Mouse (Mus musculus) lung, postnatal 36 days (tissue): ENCODE data around the gene Klhl12.
A peak's percentile ranks its signal among the peaks of the same experiment; 100 is the strongest.

Experiments
- DNase-seq: peaks from one replicate; pipeline ENCODE4 v3.0.0; 2022; ENCODE audit warnings: mixed read lengths

Gene Klhl12

DNA sequence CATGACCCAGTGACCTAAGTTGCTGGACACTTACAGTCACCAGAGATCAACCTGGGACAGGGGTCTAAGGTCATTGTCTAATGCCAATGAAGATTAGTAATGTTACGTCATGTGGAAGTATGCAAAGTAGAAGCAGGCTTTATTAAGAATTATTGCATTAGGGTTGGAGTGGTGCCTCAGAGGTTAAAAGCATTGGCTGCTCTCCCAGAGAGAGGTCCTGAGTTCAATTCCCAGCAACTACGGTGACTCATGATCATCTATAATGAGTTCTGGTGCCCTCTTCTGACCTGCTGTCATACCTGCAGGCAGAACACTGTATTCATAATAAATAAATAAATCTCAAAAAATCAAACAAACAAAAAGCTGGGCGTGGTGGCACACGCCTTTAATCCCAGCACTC is 5.1 kb upstream of the Klhl12 start:
- no peak for DNase-seq

DNA sequence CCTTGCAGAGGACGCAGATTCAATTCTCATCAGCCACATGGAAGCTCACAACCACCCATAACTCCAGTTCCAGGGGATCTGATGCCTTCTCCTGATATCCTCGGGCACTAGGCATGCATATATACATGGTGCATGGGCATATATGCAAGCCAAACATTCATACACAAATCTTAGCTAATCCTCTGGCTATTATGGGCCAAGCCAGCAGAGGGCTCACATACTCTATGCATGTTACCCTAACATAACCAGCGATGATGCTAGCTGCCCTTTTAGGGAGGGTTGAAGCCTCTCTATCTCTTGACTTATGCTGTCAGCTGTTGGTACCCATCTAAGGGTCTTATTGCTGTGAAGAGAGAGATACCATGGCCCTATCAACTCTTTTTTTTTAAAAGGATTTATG is 4.3 kb upstream of the Klhl12 start:
- DNase-seq = peak; percentile 73

DNA sequence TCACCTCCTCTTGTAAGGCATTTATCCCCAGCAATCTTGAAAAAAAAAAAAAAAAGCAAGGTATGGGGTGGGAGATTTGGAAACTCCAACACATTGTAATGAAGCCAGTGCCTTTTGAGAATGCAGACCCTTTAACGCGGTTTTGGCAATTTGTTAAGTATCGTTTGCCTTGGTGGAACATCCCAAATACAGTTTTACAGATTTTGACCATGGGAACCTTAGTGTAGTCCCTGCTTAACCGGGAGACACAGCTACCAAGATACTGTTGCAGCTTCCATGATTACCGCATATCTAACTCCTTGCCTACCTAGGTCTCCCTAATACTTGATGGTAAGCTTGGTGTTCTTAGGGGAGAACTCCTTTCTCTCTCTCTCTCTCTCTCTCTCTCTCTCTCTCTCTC is 729 bp downstream of the Klhl12 start:
- DNase-seq = no peak

DNA sequence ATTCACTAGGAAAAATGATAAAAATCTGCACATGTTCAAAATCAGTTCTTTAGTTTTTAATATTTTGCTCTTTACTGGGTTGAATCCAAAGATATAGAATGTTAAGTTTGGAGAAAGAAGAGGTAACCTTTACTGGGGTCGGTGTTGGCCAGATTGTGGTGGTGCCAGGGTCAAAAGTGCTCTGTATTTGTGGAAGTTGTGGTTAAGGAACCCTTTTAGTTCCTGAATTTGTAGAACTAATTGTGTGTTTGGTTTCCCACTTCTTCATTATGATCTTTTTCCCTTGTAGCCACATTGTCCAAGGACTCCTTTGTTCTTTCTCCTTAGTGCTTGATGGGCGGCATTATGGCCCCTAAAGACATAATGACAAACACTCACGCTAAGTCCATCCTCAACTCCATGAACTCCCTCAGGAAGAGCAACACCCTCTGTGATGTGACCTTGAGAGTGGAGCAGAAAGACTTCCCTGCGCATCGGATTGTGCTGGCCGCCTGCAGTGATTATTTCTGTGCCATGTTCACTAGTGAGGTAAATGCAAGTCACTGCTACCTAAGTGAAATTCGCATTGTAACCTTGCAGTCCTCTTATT is 2.9 kb downstream of the Klhl12 start:
- peak; percentile 9 for DNase-seq

DNA sequence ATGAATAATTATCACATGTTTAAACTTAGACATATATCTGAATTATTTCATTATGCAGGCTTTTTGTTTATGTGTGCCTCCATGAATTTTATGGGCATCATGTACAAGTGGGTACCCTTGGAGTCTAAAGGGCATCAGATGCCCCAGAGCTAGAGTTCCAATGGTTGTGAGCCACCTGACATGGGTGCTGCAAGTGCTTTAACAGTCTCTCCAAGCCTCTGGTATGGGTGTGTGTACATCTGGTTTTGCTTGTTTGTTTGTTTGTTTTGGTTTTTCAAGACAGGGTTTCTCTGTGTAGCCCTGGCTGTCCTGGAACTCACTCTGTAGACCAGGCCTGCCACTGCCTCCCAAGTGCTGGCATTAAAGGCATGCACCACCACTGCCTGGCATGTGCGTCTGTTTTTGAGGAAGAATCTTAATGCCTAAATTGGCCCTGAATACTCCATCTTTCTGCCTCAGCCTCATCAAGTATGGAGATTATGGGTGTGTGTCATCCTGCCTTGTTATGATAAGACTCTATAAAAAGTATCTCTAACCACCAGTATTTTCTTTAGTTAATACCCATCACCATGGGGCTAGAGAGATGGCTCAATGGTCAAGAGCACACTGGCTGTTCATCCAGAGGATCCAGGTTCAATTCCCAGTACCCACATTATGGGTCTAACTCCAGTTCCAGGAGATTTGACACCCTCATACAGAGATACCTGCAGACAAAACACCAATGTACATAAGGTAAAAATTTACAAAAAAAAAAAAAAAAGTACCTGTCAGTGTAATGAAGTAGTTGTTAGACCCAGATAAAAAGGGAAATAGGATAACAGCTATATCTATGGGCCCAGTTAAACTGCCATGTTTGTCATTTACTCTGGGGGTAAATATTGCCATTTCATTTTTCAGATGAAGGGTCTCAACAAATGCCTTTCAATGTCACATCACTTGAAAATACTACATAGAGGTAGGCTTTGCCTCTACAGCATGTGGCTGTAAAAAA is 5.3 kb downstream of the Klhl12 start:
- DNase-seq = no peak

DNA sequence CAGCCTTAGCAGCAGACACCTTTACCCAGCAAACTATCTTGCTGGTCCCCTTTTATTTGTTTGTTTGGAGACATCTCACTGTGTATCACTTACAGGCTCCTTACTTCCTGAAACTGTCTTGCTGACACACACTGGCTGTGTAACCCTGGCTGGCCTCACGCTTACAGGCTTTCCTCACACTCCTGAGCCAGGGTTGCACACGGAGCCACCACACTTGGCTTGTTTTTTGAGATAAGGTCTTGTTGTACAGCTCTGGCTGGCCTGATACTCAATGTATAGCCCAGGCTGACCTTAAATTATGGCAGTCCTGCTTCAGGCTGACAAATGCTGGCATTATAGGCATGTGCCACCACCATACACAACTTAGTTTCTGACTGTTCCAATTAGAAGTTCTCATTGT is 29.3 kb downstream of the Klhl12 start:
- DNase-seq = no peak

DNA sequence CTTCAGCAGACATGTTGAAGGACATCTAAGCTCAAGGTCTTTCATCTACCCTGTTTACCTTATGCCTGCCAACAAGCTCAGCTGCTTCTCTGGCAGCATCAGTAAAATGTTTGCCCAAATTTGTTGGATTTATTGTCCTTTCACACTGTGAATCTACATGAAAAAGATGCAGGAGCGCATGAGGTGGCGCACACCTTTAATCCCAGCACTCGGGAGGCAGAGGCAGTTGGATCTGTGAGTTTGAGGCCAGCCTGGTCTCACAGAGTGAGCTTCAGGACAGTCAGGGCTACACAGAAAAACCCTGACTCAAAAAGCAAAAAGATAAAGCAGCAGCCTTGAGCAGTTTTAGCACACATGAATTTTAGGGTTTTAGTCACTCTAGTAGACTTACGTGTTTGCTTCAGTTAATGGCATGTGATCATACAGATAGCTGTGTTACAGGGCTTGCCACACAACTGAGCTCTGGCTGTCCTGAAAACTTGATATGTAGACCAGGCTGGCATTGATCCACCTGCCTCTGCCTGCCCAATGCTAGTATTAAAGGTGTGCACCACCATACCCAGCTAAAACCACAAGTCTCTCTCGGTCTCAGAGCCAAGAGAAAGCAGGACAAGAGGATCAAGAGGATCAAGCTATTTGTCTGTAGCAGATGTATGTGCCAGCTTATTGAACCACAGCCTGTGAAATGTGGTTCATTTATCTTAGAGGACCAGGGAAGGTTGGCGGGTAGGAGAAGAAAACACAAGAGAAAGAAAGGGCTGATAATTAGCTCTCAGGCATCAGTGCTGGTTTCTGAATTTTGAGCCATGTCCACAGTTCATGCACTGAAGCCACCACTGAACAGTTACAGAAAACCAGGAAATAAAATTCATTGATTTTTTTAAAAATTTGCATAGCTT is 35.8 kb downstream of the Klhl12 start:
- no peak for DNase-seq

DNA sequence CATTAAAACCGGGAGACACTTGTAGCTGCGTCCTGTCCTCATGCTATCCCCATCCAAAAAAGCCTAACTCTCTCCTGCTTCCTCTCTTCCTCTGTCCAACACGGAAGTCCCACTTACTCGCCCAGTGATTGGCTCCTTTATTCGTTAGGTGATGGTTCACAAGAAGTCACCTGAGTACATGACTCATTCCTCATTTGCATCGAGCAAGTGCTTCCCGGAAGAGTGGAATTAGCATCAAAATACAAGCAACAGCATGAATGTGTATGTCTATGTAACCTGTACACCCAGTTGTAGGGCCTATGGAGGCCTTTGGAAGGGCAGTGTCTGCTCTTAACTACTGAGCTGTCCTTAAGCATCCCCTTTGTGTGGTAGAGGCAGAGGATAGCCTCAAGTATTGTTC is 36.9 kb downstream of the Klhl12 start:
- no peak for DNase-seq

DNA sequence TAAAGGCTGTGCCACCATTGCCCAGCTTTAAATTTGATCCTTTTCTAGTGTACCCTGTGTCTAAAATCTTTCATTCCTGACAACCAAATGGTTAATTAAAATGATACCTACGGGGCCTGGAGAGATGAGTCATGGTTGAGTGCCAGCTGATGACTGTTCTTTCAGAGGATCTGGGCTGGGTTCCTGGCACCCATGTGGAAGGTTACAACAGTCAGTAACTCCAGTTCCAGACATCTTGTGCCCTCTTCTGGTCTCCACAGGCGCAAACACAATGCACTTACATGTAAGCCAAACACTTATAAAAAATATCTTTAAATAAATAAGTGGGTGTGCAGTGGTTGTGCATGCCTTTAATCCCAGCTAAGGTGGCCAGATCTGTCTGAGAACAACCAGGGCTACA is 38.2 kb downstream of the Klhl12 start:
- peak; percentile 16 for DNase-seq

DNA sequence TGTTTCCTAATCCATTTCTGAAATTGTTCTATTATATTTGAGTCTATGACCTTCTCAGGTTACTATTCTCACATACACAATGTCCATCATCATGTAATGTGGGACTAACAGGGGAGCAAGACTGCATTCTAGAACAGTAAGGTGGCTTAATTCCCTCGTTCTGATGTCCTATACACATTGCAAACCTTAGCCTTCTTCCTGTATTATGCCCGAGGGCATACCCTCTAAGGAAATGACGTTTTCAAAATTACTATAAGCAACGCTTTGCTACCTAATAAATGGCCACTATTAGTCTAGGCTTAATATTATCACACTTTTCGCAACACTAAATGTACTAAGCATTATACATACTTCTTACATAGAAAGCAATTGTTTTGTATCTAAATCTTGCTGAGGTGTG is 38.6 kb downstream of the Klhl12 start:
- DNase-seq = no peak

DNA sequence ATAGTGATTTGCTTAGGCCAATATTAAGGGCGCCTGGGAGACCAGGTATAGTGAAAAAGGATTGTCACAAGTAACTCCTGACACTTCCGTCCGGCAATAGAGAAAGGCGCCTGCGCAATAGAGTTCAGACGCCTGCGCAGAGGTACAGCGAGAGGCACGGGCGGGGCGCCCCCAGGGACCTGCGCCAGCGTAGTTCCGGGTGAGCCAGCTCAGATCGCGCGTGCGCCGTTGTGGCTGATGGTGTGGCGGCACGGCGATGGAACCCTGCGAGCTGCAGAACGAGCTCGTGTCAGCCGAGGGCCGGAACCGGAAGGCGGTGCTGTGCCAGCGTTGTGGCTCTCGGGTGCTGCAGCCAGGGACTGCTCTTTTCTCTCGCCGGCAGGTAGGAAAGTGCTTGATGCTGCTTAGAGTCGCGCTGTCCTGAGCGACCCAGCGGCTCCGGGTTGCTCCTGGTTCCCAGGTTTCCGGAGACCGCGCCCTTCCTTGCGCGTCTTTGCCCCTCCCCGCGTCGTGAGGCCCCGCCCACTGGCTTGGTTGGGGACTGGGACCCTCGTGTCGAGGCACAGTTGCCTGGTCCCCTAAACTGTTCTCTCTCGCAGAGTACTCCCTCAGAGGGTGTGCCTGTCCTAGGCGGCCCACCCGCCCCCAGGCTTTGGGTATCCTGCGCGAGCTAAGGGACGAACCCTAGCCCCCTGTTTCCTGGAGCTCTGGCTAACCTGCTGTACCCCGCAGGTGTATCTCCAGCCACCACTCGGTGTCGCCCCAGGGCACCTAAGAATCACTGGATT is 39.3 kb downstream of the Klhl12 start, which contains the start of gene Rabif:
Gene Rabif, plus strand, starts transcription at position 221 of the 788 bp plus-strand sequence.
- peak; percentile 99 for DNase-seq

DNA sequence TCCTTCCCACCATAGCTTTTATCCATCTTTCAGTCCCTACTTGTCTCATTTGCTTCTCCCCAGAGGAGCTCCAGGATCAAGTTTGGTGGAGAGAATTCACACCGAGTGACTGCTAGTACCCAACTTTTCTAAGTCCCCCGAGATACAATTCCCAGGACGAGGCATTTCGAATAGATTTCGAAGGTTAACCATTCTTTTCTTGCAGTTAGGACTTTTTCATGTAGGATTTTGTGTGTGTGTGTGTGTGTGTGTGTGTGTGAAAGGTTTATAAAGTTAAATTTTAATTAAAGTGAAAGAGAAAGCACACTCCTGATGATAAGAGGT is 39.8 kb downstream of the Klhl12 start:
- no peak for DNase-seq

DNA sequence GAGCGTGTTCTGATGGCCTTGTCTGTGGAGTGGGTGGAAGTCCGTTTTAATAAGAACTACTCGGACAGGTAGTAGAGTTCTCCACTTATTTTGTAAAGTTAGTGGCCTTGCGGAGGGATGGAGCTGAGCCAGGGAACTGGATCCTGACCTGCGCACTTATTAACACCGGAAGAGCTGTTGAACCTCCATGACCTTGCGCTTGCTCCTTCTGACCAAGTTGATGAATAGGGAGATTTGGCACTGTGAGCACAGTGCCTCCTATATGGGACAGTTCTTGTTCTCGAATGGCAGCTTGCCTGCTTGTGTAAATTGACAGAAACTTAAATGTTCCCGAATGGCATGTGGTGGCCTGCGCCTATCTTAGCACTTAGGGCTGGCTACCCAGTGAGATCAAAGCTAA is 40.7 kb downstream of the Klhl12 start:
- peak; percentile 18 for DNase-seq

DNA sequence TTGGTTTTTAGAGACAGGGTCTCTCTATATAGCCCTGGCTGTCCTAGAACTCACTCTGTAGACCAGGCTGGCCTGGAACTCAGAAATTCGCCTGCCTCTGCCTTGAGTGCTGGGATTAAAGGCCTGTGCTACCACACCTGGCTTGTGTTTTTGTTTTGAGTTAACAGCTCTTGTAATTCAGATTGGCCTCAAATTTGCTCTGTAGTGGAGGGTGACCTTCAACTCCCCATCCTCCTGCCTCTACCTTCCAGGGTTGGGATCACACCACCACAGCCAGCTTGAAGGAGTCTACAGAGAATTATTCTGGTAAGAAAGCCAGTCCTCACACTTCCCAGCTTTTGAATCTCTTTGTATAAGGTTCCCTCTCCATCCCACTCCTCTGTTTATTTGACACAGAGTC is 45.6 kb downstream of the Klhl12 start:
- DNase-seq = no peak

DNA sequence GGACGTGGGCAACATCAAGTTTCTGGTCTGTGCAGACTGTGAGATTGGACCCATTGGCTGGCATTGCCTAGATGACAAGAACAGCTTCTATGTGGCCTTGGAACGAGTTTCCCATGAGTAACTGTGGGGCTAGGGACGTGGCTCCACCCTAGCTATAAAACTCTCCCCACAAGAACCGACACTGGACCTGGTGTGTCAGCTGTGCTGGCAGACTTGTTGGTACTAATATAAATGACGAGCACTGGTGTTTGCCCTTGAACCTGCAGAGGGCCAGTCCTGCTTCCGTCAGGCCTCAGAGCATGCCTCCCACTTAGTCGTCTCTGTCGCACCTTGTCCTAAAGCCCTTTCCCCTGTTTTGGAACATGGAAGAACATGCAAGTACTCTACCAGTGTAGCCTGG is 50.9 kb downstream of the Klhl12 start:
- no peak for DNase-seq

DNA sequence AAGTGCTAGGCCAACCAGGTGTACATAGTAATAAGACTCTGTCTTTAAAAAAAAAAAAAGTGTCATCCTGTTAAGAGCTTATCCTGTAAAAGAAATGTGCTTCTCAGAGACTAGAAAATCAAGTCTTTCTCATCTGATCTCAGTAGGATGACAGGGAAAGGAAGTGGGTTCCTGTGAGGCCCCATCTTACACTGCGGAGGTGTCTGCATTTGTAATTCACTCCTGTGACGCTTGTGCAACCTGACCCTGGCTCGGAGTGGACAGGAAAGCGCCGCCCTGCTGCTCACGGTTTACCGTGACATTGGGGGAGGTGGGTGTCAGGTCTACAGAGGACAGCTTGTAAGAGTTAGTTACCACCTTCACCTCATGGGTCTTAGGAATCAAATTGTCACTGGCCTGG is 54.7 kb downstream of the Klhl12 start:
- DNase-seq = no peak

DNA sequence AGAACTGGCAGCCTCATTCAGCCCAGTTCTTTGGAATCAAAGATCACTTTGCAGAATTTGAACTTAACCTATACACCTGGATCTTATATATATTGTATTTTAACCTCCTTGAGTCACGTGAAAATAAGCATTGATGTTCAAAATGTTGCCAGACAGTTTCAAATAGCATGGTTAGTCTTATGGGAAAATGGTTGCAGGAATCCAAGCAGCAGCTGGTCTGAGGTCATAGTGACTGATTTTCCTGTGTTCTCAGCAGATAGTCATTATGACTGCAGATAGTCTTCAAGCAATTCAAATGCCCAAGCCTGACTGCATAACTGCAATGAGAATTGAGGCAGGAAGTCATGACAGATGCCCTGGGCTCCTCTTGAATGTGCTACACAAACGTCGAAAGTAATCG is 56.9 kb downstream of the Klhl12 start:
- no peak for DNase-seq

DNA sequence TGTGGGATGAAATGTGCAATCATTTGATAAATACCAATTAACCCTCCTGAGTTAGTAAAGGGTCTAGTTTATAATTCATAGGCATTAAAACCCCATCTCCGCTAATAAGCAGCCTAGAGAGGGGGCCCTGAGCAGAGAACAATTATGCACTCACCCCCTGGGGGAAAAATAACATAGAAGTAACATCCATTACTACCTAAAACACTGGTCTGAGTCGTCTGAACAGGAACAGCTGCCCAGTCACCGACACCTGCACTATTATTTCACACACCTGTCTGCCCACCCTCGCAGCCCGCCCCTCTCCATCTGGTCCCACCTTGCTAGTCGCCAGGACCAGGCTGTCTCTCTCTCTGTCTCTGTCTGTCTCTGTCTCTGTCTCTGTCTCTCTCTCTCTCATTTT is 57.3 kb downstream of the Klhl12 start:
- no peak for DNase-seq

DNA sequence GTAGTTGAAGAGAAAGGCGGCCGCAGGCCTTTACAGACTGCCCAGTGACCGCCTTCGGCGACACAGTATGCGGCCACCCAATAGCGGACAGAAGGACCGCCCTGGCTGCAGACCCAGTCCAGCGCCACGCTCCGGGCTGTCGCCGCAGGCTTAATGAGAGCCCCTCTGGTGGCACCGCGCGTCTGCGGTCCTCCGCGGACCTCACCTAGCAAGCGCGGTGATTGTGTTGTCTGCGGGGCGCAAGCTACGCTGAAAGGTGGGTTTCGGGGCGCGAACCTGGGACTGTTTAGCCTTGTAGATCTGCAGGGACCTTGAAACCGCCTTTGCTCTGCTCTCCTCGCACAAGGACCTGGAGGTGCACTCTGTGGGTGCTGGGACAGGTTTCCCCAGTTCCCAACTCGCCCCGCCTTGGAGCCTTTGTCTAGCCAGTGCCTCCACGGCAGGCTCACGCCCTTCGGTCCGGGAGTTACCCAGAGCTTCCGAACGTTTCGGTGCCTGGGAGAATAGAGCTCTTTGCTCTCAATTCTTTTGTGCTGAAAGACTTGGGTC is 58.1 kb downstream of the Klhl12 start:
- DNase-seq = peak; percentile 63

DNA sequence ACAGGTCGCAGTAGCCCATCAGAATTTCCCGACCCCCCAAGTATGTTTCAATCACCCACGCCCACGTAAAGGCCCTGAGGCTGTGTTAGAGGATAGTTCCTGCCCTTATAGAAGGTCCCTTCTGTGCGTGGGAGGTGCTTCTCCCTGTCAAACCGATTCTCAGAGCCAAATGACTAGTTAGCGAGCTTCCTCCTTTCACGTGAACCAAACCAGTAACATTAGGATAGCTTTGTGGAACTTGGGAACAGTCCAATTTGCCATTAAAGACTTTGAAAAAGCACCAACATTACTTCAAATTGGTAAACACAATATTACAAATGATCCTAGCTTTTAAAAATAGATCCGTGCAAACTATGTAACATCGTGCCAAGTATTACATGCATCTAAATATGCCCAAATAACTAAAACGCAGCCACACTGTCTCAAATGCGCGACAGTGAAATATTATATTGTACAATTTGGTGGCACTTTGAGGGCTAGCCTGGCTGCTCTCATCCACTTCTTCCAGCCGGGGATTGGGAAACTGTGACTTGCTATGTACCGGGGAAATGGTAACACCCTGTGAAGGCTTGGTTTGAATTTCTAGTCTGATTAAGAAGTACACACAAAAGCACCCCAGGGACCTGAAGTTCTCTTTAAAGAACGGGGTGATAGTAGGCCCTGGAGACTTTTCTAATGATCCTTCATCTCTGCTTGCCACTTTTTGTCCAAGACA is 58.7 kb downstream of the Klhl12 start:
- DNase-seq = peak; percentile 57

DNA sequence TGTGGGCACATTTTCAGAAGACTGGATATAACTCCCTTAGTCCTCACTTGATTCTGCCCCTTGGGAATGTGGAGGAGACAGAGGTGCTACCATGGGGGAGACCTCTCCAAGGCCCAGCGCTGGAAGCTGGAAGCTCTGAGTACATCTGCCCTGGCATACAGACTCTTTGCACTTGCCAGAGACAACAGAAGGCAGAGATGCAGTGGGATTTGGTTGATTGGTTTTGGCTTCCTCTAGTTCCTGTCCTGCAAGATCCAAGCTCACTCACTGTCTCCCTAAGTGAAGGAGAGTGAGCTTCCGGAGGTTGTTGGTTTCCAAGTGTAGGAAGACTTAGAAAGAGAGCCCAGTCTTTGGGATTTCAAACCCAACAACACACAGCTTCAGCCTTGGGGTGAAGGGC is 60.6 kb downstream of the Klhl12 start:
- no peak for DNase-seq
